Mouse (Mus musculus) CH12.LX (cell line): ENCODE measurements around the gene Ing1.

Experiments
- BHLHE40 ChIP-seq: IDR thresholded peaks from 2 replicates; pipeline ENCODE4 v1.6.1; 2011; ENCODE audit warnings: mild to moderate bottlenecking, low read depth, low read length, improper control_type of control experiment
- CHD1 ChIP-seq: IDR thresholded peaks from 2 replicates; pipeline ENCODE4 v1.6.1; 2012; ENCODE audit warnings: low read depth, low read length, improper control_type of control experiment, inconsistent platforms
- CTCF ChIP-seq, 2 experiments: IDR thresholded peaks in 1 of 2; conservative IDR thresholded peaks in 1 of 2; 2 replicates each; pipeline ENCODE4 v1.5.1; 2011 to 2012; ENCODE audit warnings: low read depth in 2 of 2, low read length in 2 of 2, improper control_type of control experiment in 1 of 2, inconsistent platforms in 1 of 2, mild to moderate bottlenecking in 1 of 2, moderate library complexity in 1 of 2
- E2F4 ChIP-seq: IDR thresholded peaks from 2 replicates; pipeline ENCODE4 v1.6.1; 2011; ENCODE audit warnings: low read depth, low read length, improper control_type of control experiment; ENCODE audit not compliant: insufficient replicate concordance
- KAT2A ChIP-seq: IDR thresholded peaks from 2 replicates; pipeline ENCODE4 v1.6.1; 2012; ENCODE audit warnings: low read length, improper control_type of control experiment, inconsistent platforms; ENCODE audit not compliant: insufficient replicate concordance
- MAFK ChIP-seq: IDR thresholded peaks from 2 replicates; pipeline ENCODE4 v1.6.1; 2011; ENCODE audit warnings: low read length, improper control_type of control experiment; ENCODE audit not compliant: insufficient replicate concordance
- MAX ChIP-seq: IDR thresholded peaks from 2 replicates; pipeline ENCODE4 v1.6.1; 2011; ENCODE audit warnings: low read length, improper control_type of control experiment
- MAZ ChIP-seq: IDR thresholded peaks from 2 replicates; pipeline ENCODE4 v1.6.1; 2012; ENCODE audit warnings: low read depth, mild to moderate bottlenecking, inconsistent platforms, low read length, improper control_type of control experiment, moderate library complexity
- MEF2A ChIP-seq: IDR thresholded peaks from 2 replicates; pipeline ENCODE4 v1.6.1; 2014; ENCODE audit warnings: low read depth, mild to moderate bottlenecking, inconsistent platforms, low read length, improper control_type of control experiment, borderline replicate concordance
- NELFE ChIP-seq: IDR thresholded peaks from 2 replicates; pipeline ENCODE4 v1.6.1; 2011; ENCODE audit warnings: low read depth, low read length, improper control_type of control experiment
- POLR2A ChIP-seq: IDR thresholded peaks from 2 replicates; pipeline ENCODE4 v1.6.1; 2011; ENCODE audit warnings: low read depth, mild to moderate bottlenecking, improper control_type of control experiment, low read length
- SIN3A ChIP-seq: IDR thresholded peaks from 2 replicates; pipeline ENCODE4 v1.6.1; 2012; ENCODE audit warnings: low read length, improper control_type of control experiment, inconsistent platforms
- TBP ChIP-seq: conservative IDR thresholded peaks from 2 replicates; pipeline ENCODE4 v1.6.1; 2011; ENCODE audit warnings: low read depth, low read length, improper control_type of control experiment
- ZC3H11A ChIP-seq: IDR thresholded peaks from 2 replicates; pipeline ENCODE4 v1.6.1; 2012; ENCODE audit warnings: low read depth, mild to moderate bottlenecking, inconsistent platforms, low read length, improper control_type of control experiment

- TF ChIP-seq MAFK, result no peak
- no peak for TF ChIP-seq MAX
- TF ChIP-seq CTCF (conservative IDR thresholded peaks at IDR 0.05 in 1 of 2, IDR thresholded peaks at IDR 0.05 in 1 of 2; ENCODE audit: low read depth in 2 of 2, low read length in 2 of 2), result no peak
- no peak for TF ChIP-seq POLR2A
- TF ChIP-seq SIN3A, result no peak
- no peak for TF ChIP-seq CHD1
- TF ChIP-seq MAZ, result no peak
- TF ChIP-seq TBP, result no peak
- no peak for TF ChIP-seq ZC3H11A
- TF ChIP-seq MEF2A, result no peak
- no peak for TF ChIP-seq NELFE
- no peak for TF ChIP-seq KAT2A
- no peak for TF ChIP-seq BHLHE40
- no peak for TF ChIP-seq E2F4
These were observed 4.8 kb downstream of the Ing1 start for GRCm38 (mm10) chr8:11560220-11560619.
